Mouse (Mus musculus) forebrain, embryonic 13.5 days (tissue): ENCODE measurements around the gene Utp6. TPM values are rescaled to one million over a fixed set of nuclear protein-coding genes. Genes with fewer than 3 reads are reported as not detected.

Experiments
- ATAC-seq: fragments of 200-750 bp; cut with Nextera tagmentation; 2 replicates; pipeline ENCODE4 v1.8.0; 2017
- H3K27ac ChIP-seq: fragments of 300-500 bp; sonication (generic); 2 replicates; pipeline ENCODE4 v1.5.1; 2015; ENCODE audit warnings: inconsistent platforms, mild to moderate bottlenecking, moderate library complexity
- H3K27me3 ChIP-seq: fragments of 300-500 bp; sonication (generic); 2 replicates; pipeline ENCODE4 v1.6.1; 2015; ENCODE audit warnings: mild to moderate bottlenecking, inconsistent platforms
- H3K36me3 ChIP-seq: fragments of 300-500 bp; sonication (generic); 2 replicates; pipeline ENCODE4 v1.6.1; 2015; ENCODE audit warnings: mild to moderate bottlenecking, inconsistent platforms; ENCODE audit not compliant: poor library complexity, severe bottlenecking
- H3K4me1 ChIP-seq: fragments of 300-500 bp; sonication (generic); 2 replicates; pipeline ENCODE4 v1.6.1; 2015; ENCODE audit warnings: inconsistent platforms
- H3K4me2 ChIP-seq: fragments of 300-500 bp; sonication (generic); 2 replicates; pipeline ENCODE4 v1.6.1; 2015; ENCODE audit warnings: inconsistent platforms, mild to moderate bottlenecking, moderate library complexity
- H3K4me3 ChIP-seq: fragments of 300-500 bp; sonication (generic); 2 replicates; pipeline ENCODE4 v1.5.1; 2015; ENCODE audit warnings: mild to moderate bottlenecking, inconsistent platforms
- H3K9ac ChIP-seq: fragments of 300-500 bp; sonication (generic); 2 replicates; pipeline ENCODE4 v1.6.1; 2015; ENCODE audit warnings: mild to moderate bottlenecking, inconsistent platforms
- H3K9me3 ChIP-seq: fragments of 300-500 bp; sonication (generic); replicated peaks from 2 replicates; pipeline ENCODE4 v1.6.1; 2016; ENCODE audit warnings: inconsistent platforms
- WGBS: fragments of 180-500 bp; shearing (Covaris S2); methylation state at CpG from one replicate; pipeline ENCODE4 v1.1.7; 2015; 5-methylcytosine and 5-hydroxymethylcytosine counted together
- polyA plus RNA-seq: library from polyadenylated mRNA; unstranded; fragments of >200 nt; fragmentation: Nextera tagmentation; extraction: Ambion mirVana; gene quantifications from 2 replicates; pipeline ENCODE4 v1.2.1, GENCODE M21; 2015

Gene Utp6
- polyA plus RNA-seq, 1 experiment from 2014 or later = 58.1 TPM

GRCm38 (mm10) chr11:79901146-79901545, 61.0 kb downstream of the Utp6 start:
- Histone ChIP-seq H3K9me3 (no peaks in the 10 kb centered on the region), H3K27ac (no peak overlapping the region), H3K9ac (no peak overlapping the region), H3K27me3 (no peaks in the 10 kb centered on the region), H3K36me3 (no peaks in the 10 kb centered on the region), H3K4me1 (no peaks in the 10 kb centered on the region), H3K4me3 (no peak overlapping the region), H3K4me2 (no peak overlapping the region)
- WGBS = 90% methylated on average over 6 of the region's 6 CpGs
- no peak for ATAC-seq

- H3K4me2 ChIP-seq = no peak overlapping the region
- no peaks in the 10 kb centered on the region for H3K27me3 ChIP-seq
- 92% methylated on average over 6 of the region's 6 CpGs for WGBS
- ATAC-seq = no peak
- no peak overlapping the region for H3K27ac ChIP-seq
- H3K4me3 ChIP-seq = no peak overlapping the region
- H3K4me1 ChIP-seq = no peaks in the 10 kb centered on the region
- no peak overlapping the region for H3K9ac ChIP-seq
- H3K9me3 ChIP-seq = no peaks in the 10 kb centered on the region
- H3K36me3 ChIP-seq = no peaks in the 10 kb centered on the region
Measured at GRCm38 (mm10) chr11:79892259-79892658, 69.9 kb downstream of the Utp6 start.

GRCm38 (mm10) chr11:79890822-79891221, 71.4 kb downstream of the Utp6 start:
- Histone ChIP-seq H3K9me3 (no peaks in the 10 kb centered on the region), H3K36me3 (no peaks in the 10 kb centered on the region), H3K4me1 (no peaks in the 10 kb centered on the region), H3K27me3 (no peaks in the 10 kb centered on the region), H3K4me2 (no peak overlapping the region), H3K27ac (no peak overlapping the region), H3K4me3 (no peak overlapping the region), H3K9ac (no peak overlapping the region)
- no peak for ATAC-seq
- 81% methylated on average over 2 of the region's 2 CpGs for WGBS

- Histone ChIP-seq H3K27ac (no peak overlapping the region), H3K4me2 (no peak overlapping the region), H3K4me3 (no peak overlapping the region), H3K4me1 (no peaks in the 10 kb centered on the region), H3K9ac (no peak overlapping the region), H3K9me3 (no peaks in the 10 kb centered on the region), H3K27me3 (no peaks in the 10 kb centered on the region), H3K36me3 (no peaks in the 10 kb centered on the region)
- 80% methylated on average over 1 of the region's 1 CpGs for WGBS
- no peak for ATAC-seq
Measured at GRCm38 (mm10) chr11:79886961-79887360, 75.2 kb downstream of the Utp6 start.

GRCm38 (mm10) chr11:79886395-79886794, 75.8 kb downstream of the Utp6 start:
- no peaks in the 10 kb centered on the region for H3K4me1 ChIP-seq
- H3K27ac ChIP-seq = no peak overlapping the region
- WGBS = 97% methylated on average over 1 of the region's 1 CpGs
- ATAC-seq = no peak
- H3K36me3 ChIP-seq = no peaks in the 10 kb centered on the region
- no peak overlapping the region for H3K4me2 ChIP-seq
- no peak overlapping the region for H3K9ac ChIP-seq
- H3K27me3 ChIP-seq = no peaks in the 10 kb centered on the region
- H3K4me3 ChIP-seq = no peak overlapping the region
- H3K9me3 ChIP-seq = no peaks in the 10 kb centered on the region

- Histone ChIP-seq H3K4me1 (no peaks in the 10 kb centered on the region), H3K9ac (no peak overlapping the region), H3K4me2 (no peak overlapping the region), H3K9me3 (no peaks in the 10 kb centered on the region), H3K27me3 (no peaks in the 10 kb centered on the region), H3K27ac (no peak overlapping the region), H3K4me3 (no peak overlapping the region), H3K36me3 (no peaks in the 10 kb centered on the region)
- ATAC-seq = no peak
- 89% methylated on average over 13 of the region's 13 CpGs for WGBS
Measured at GRCm38 (mm10) chr11:79885713-79886393, 76.3 kb downstream of the Utp6 start.

- Histone ChIP-seq H3K9me3 (no peaks in the 10 kb centered on the region), H3K4me3 (no peak overlapping the region), H3K27me3 (no peaks in the 10 kb centered on the region), H3K4me1 (no peaks in the 10 kb centered on the region), H3K36me3 (no peaks in the 10 kb centered on the region), H3K4me2 (no peak overlapping the region), H3K9ac (no peak overlapping the region), H3K27ac (no peak overlapping the region)
- ATAC-seq = no peak
- WGBS = 90% methylated on average over 6 of the region's 6 CpGs
Measured at GRCm38 (mm10) chr11:79884784-79885183, 77.4 kb downstream of the Utp6 start.

Other genes with a start within 250 kb of the Utp6 start
- 31.9 and 33.3 TPM in 2 replicates for gene Suz12, start 30.7 kb upstream of the Utp6 start, polyA plus RNA-seq
- 24.1 and 24.8 TPM in 2 replicates for gene Crlf3, start 118.6 kb upstream of the Utp6 start, polyA plus RNA-seq
- gene Atad5, start 127.0 kb upstream of the Utp6 start, polyA plus RNA-seq = 13.2 and 14.0 TPM in 2 replicates
- 29.6 and 30.0 TPM in 2 replicates for gene Tefm, start 179.8 kb upstream of the Utp6 start, polyA plus RNA-seq
- gene Adap2, start 191.7 kb upstream of the Utp6 start, polyA plus RNA-seq = 1.8 and 2.2 TPM in 2 replicates
- 2.6 and 3.0 TPM in 2 replicates for gene Rnf135, start 221.5 kb upstream of the Utp6 start, polyA plus RNA-seq
- 60.5 and 61.9 TPM in 2 replicates for gene Rhot1, start 246.6 kb upstream of the Utp6 start, polyA plus RNA-seq